Mouse (Mus musculus) heart, embryonic 10.5 days (tissue): Measurements from ENCODE around the gene Gm47189. TPM values are rescaled to one million over a fixed set of nuclear protein-coding genes. Genes with fewer than 3 reads are reported as not detected.
"Not testable (repeated sequence)": the region's sequence is repeated elsewhere in the genome, so short reads cannot be mapped to it uniquely, and the experiment has no call there.

Experiments
- DNase-seq: peaks from one replicate; pipeline ENCODE4 v3.0.0-alpha.2; 2017; ENCODE audit warnings: low spot score
- H3K27ac ChIP-seq: fragments of 300-500 bp; sonication (generic); 2 replicates; pipeline ENCODE4 v1.5.1; 2016; ENCODE audit warnings: mild to moderate bottlenecking
- H3K27me3 ChIP-seq: fragments of 300-500 bp; sonication (generic); 2 replicates; pipeline ENCODE4 v1.6.1; 2016; ENCODE audit warnings: mild to moderate bottlenecking; ENCODE audit not compliant: poor library complexity, insufficient read depth, severe bottlenecking
- H3K36me3 ChIP-seq: fragments of 300-500 bp; sonication (generic); 2 replicates; pipeline ENCODE4 v1.6.1; 2016; ENCODE audit warnings: mild to moderate bottlenecking, moderate library complexity
- H3K4me1 ChIP-seq: fragments of 300-500 bp; sonication (generic); 2 replicates; pipeline ENCODE4 v1.6.1; 2016; ENCODE audit warnings: mild to moderate bottlenecking
- H3K4me3 ChIP-seq: fragments of 300-500 bp; sonication (generic); 2 replicates; pipeline ENCODE4 v1.5.1; 2016; ENCODE audit warnings: mild to moderate bottlenecking, moderate library complexity
- H3K9me3 ChIP-seq: fragments of 300-500 bp; sonication (generic); 2 replicates; pipeline ENCODE4 v1.6.1; 2016; ENCODE audit warnings: mild to moderate bottlenecking, moderate library complexity
- WGBS: fragments of 180-500 bp; shearing (Covaris S2); methylation state at CpG from one replicate; pipeline ENCODE4 v1.1.7; 2016; 5-methylcytosine and 5-hydroxymethylcytosine counted together
- polyA plus RNA-seq: library from polyadenylated mRNA; unstranded; fragments of >200 nt; fragmentation: Nextera tagmentation; extraction: Ambion mirVana; gene quantifications from 2 replicates; pipeline ENCODE4 v1.2.1, GENCODE M21; 2016

The Gm47189 gene
- polyA plus RNA-seq, result not detected in 2 replicates

DNA sequence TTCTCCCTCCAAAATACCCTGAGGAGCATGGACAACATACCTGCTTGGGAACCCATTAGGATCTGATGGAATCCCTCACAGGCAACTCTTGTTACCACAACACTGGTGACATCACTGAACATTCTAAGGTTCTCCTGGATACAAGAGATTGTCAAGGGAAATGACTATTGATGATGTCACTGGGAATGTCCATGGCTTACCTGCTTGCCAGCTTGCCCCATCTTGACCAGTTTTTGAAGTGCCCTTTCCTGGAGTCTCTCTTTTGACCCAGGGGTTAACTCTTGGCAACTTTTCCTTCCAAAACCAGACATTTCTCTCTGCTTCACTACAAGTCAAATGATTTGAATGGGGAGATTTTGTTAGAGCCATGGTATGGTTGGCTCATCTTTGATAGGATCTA lies at the start of gene Gm47189:
Gm47189 (minus strand) TSS at position 101 of the 400 bp plus-strand sequence.
- H3K9me3 ChIP-seq, H3K4me1 ChIP-seq, H3K27me3 ChIP-seq, H3K36me3 ChIP-seq, H3K4me3 ChIP-seq, DNase-seq, H3K27ac ChIP-seq: not testable (repeated sequence)

DNA sequence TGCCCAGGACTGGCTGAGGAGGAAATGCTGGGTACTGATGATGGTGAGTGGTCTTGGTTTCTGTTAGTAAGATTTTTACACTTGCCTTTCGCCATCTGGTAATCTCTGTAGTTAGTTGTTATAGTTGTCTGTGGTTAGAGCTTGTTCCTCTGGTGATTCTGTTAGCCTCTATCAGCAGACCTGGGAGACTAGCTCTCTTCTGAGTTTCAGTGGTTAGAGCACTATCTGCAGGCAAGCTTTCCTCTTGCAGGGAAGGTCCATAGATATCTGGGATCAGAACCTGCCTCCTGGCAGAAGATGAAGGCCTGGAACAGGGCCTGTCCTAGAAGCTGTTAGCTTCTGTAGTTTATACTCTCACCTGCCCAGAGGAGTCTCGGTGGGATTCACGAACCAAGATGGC lies 16.3 kb downstream of the Gm47189 start:
- not testable (repeated sequence) for H3K36me3 ChIP-seq, H3K4me1 ChIP-seq, H3K9me3 ChIP-seq, H3K4me3 ChIP-seq, H3K27ac ChIP-seq, H3K27me3 ChIP-seq, DNase-seq
- 63% methylated on average over 3 of the region's 3 CpGs for WGBS

DNA sequence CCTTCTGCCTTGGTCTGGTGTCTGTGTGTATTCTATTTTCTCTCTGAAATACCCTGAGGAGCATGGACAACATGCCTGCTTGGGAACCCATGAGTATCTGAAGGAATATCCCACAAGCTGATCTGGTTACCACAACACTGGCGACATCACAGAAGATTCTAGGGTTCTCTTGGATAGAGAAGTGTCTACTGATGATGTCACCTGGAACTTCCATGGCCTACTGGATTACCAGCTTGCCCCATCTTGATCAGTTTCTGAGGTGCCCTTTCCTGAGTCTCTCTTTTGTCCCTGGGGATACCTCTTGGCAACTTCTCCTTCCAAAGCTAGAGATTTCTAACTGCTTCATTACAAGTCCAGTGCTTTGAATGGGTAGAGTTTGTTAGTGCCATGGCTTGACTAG lies 21.7 kb downstream of the Gm47189 start, which contains the start of gene Gm7929:
Gm7929 (minus strand) TSS at position 101 of the 400 bp plus-strand sequence.
- 92% methylated on average over 1 of the region's 1 CpGs for WGBS
- H3K27ac ChIP-seq, H3K36me3 ChIP-seq, H3K4me1 ChIP-seq, DNase-seq, H3K4me3 ChIP-seq, H3K27me3 ChIP-seq, H3K9me3 ChIP-seq: not testable (repeated sequence)

DNA sequence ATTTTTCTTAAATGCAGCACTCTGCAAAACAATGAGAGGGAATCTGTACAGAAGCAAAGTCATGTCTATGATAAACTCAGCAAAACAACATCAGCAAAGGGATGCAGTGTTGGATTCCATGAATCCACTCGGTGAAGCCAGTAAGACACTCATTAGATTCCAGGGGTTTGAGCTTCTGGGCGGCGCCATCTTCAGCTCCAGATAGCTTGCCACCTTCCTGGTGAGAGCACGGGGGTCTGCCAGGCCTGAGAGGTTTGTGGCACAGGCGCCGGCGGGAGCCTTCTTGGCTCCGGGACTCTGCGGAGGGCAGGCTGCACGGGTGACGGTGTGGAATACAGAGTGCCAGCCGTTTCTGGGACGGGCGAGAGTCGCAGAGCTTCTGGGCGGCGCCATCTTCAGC lies 48.8 kb downstream of the Gm47189 start:
- not testable (repeated sequence) for H3K36me3 ChIP-seq, H3K4me3 ChIP-seq, H3K4me1 ChIP-seq, H3K27me3 ChIP-seq, H3K9me3 ChIP-seq, H3K27ac ChIP-seq
- WGBS, result 61% methylated on average over 17 of the region's 17 CpGs
- DNase-seq, result peak; percentile 36

DNA sequence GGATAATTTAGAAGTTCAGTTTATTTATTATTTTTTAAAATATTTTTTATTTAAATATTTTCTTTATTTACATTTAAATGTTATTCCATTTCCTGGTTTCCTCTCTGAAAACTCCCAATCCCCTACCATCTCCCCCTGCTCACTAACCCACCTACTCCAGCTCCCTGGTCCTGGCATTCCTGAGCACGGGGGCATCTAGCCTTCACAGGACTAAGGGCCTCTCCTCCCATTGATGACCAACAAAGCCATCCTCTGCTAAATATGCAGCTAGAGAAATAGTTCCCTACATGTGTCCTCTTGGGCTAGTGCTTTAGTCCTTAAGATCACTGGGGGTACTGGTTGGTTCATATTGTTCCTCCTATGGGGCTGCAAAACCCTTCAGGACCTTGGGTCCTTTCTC lies 55.1 kb downstream of the Gm47189 start:
- 71% methylated on average over 1 of the region's 1 CpGs for WGBS
- DNase-seq, H3K36me3 ChIP-seq, H3K4me3 ChIP-seq, H3K27ac ChIP-seq, H3K9me3 ChIP-seq, H3K4me1 ChIP-seq, H3K27me3 ChIP-seq: not testable (repeated sequence)

Other genes starting within 250 kb of the Gm47189 start
- gene Gm7970, start 216.9 kb downstream of the Gm47189 start, polyA plus RNA-seq, result not detected in 2 replicates
- not detected in 2 replicates for gene 1700049E17Rik2, start 199.2 kb downstream of the Gm47189 start, polyA plus RNA-seq
- not detected in 2 replicates for gene Gm3072, start 147.8 kb downstream of the Gm47189 start, polyA plus RNA-seq
- not detected in 2 replicates for gene Gm3676, start 126.0 kb downstream of the Gm47189 start, polyA plus RNA-seq
- gene Gm8068, start 70.6 kb downstream of the Gm47189 start, polyA plus RNA-seq, result not detected in 2 replicates
- gene Gm7929, start 21.8 kb downstream of the Gm47189 start, polyA plus RNA-seq, result not detected in 2 replicates
- gene Gm7980, start 134.8 kb upstream of the Gm47189 start, polyA plus RNA-seq, result not detected in 2 replicates
- not detected in 2 replicates for gene 1700049E17Rik1, start 152.5 kb upstream of the Gm47189 start, polyA plus RNA-seq
- gene 1700024B05Rik, start 171.6 kb upstream of the Gm47189 start, polyA plus RNA-seq, result not detected in 2 replicates
- not detected in 2 replicates for gene Gm6401, start 195.5 kb upstream of the Gm47189 start, polyA plus RNA-seq
- not detected in 2 replicates for gene Gm3543, start 210.9 kb upstream of the Gm47189 start, polyA plus RNA-seq